Mouse (Mus musculus): ENCODE results near the gene Paqr3.

- TF ChIP-seq USF1 (IDR thresholded peaks at IDR 0.05; ENCODE audit: low read depth, low read length) = no peak
- no peak for TF ChIP-seq BHLHE40 (IDR thresholded peaks at IDR 0.05; ENCODE audit: borderline replicate concordance, low read depth, low read length)
- TF ChIP-seq POLR2AphosphoS2 (IDR thresholded peaks at IDR 0.05; ENCODE audit: low read length) = no peak
- TF ChIP-seq ZKSCAN1 (IDR thresholded peaks at IDR 0.05; ENCODE audit: low read depth, low read length) = no peak
These were observed 54.5 kb downstream of the Paqr3 start for GRCm38 (mm10) chr5:97056791-97057450.

Data from MEL (cell line).